Mouse (Mus musculus) cerebellum, adult (tissue): ENCODE measurements at regions not wholly inside any gene's neighbourhood (a gene's known extent, or its start where the extent isn't known, plus 50 kb on each side); places are given as distances from the start of the nearest gene placed in this dataset.

Experiments
- ATAC-seq: cut with Nextera tagmentation; 2 replicates; pipeline ENCODE4 v1.9.2; 2017; ENCODE audit warnings: mild to moderate bottlenecking, moderate library complexity, mixed read lengths; ENCODE audit not compliant: insufficient number of reproducible peaks, low FRiP score, low TSS enrichment

GRCm38 (mm10) chr5:52309317-52310060 is 54.1 kb upstream of the Sod3 start:
- ATAC-seq = 0 out of 2 replicates have a peak, but pooled peaks have one; percentile 23

GRCm38 (mm10) chr5:52296303-52296702 is 67.3 kb upstream of the Sod3 start:
- no peak for ATAC-seq

- ATAC-seq = no peak
Measured at GRCm38 (mm10) chr5:52294466-52294865, 69.1 kb upstream of the Sod3 start.

DNA sequence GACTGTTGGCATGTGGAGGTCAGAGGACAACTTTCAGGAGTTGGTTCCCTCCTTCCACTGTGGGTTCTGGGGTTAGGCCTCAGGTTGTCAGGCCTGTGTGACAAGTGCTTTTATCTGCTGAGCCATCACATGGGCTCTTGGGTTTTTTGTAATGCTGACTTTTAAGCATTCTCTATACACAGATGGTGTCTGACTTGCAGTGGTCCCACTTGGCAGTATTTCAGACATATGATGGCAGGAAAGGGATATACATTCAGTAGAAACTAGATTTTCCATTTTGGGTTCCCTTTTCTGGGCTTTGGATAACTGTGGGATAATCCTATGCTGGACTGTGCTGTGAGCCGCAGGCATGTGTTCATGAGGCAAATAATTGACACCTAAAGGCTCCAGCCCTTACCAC is 75.3 kb upstream of the Sod3 start:
- ATAC-seq = no peak

GRCm38 (mm10) chr5:52280871-52281270 is 82.7 kb upstream of the Sod3 start:
- no peak for ATAC-seq

GRCm38 (mm10) chr5:52278111-52278510 is 85.5 kb upstream of the Sod3 start:
- ATAC-seq = no peak

GRCm38 (mm10) chr5:52263214-52263613 is 72.9 kb upstream of the Dhx15 start:
- ATAC-seq = no peak

- no peak for ATAC-seq
Measured at GRCm38 (mm10) chr5:52258075-52258474, 67.8 kb upstream of the Dhx15 start.

GRCm38 (mm10) chr5:52254602-52255071 is 64.3 kb upstream of the Dhx15 start:
- no peak for ATAC-seq

DNA sequence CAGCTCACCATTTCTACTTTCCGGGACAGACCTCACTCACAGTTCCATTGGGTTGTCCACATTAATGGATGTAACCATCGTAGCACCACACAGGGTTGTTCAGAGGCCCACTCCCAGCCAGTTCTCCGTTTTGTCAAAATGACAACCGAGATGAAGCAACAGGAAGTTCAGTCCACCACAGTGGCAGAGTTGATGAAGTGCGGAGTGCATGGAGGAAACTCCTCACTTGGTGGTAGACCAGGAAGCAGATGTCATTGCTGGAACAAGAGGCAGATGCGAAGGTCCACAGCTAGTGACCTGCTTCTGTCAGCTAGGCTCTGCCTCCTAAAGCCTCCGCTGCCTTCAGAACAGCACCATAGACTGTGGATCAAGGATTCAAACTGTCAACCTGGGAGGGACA is 59.5 kb upstream of the Dhx15 start:
- no peak for ATAC-seq

DNA sequence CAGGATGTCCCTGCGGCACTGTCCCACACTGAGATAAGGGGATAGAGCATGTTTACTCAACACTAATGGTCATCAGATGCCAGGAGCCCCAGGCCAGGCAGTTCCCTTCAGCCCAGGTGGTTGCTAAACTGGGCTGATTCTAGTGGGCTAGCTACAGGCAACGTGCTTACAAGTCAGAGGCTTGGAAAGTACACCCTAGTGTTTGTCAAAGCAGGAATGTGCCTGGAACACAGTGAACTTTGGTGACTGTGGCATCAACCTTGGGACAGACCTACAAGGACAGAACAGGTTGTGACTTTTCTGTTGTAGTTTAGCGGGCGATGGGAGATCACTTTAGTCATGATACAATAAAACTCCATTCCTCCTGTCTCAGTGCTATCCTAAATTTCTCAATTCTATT is 53.6 kb upstream of the Dhx15 start:
- no peak for ATAC-seq

- ATAC-seq = no peak
Measured at GRCm38 (mm10) chr5:52242414-52242813, 52.1 kb upstream of the Dhx15 start.

- ATAC-seq = no peak
Measured at GRCm38 (mm10) chr5:52240540-52240939, 50.2 kb upstream of the Dhx15 start.
